Mouse (Mus musculus) liver, embryonic 18 days (tissue): Measurements from ENCODE around the gene Nutf2-ps1. TPM values are rescaled to one million over a fixed set of nuclear protein-coding genes. Genes with fewer than 3 reads are reported as not detected.

Experiments
- polyA plus RNA-seq: library from polyadenylated mRNA; depleted of rRNA; stranded (reverse); fragments of >200 nt; gene quantifications from 2 replicates; pipeline ENCODE4 v1.2.3, GENCODE M21; 2012; rRNA removed

Nutf2-ps1 gene
- polyA plus RNA-seq = 26.2 and 28.9 TPM in 2 replicates

DNA sequence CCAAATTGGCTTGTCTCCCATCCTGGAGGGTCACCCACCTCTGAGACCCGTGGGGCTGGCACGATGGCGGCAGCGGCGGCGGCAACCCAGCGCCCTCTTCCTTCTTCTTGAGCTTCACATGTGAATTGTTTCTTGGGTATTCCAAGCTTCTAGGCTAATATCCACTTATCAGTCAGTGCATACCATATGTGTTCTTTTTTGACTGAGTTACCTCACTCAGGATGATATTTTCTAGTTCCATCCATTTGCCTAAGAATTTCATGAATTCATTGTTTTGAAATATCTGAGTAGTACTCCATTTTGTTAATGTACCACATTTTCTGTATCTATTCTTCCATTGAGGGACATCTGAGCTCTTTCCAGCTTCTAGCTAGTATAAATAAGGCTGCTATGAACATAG, at the start of gene Nutf2-ps1:
Gene Nutf2-ps1, minus strand, starts transcription at position 101 of the 400 bp plus-strand sequence.

GRCm38 (mm10) chr19:53599757-53600539, 11.1 kb upstream of the Nutf2-ps1 start, which contains the start of gene Smc3:
Smc3 (plus strand) TSS chr19:53600398.

Other genes with a start within 250 kb of the Nutf2-ps1 start
- not detected in 2 replicates for gene Gm10197, start 217.3 kb downstream of the Nutf2-ps1 start, polyA plus RNA-seq
- gene Smndc1, start 198.5 kb downstream of the Nutf2-ps1 start, polyA plus RNA-seq = 7.1 and 7.7 TPM in 2 replicates
- 1.4 and 1.6 TPM in 2 replicates for gene Dusp5, start 60.0 kb downstream of the Nutf2-ps1 start, polyA plus RNA-seq
- 12.9 and 15.4 TPM in 2 replicates for gene Smc3, start 11.3 kb upstream of the Nutf2-ps1 start, polyA plus RNA-seq
- 0.34 and 0.41 TPM in 2 replicates for gene Rbm20, start 88.2 kb upstream of the Nutf2-ps1 start, polyA plus RNA-seq